Mouse (Mus musculus) E14TG2a.4 (cell line): ENCODE data around the gene Slc2a4.

Source experiments
- CTCF ChIP-seq: conservative IDR thresholded peaks from 2 replicates; pipeline ENCODE4 v1.5.1; 2014; ENCODE audit warnings: low read length
- POU5F1 ChIP-seq: IDR thresholded peaks from 2 replicates; pipeline ENCODE4 v1.6.1; 2014; ENCODE audit warnings: low read length, borderline replicate concordance

DNA sequence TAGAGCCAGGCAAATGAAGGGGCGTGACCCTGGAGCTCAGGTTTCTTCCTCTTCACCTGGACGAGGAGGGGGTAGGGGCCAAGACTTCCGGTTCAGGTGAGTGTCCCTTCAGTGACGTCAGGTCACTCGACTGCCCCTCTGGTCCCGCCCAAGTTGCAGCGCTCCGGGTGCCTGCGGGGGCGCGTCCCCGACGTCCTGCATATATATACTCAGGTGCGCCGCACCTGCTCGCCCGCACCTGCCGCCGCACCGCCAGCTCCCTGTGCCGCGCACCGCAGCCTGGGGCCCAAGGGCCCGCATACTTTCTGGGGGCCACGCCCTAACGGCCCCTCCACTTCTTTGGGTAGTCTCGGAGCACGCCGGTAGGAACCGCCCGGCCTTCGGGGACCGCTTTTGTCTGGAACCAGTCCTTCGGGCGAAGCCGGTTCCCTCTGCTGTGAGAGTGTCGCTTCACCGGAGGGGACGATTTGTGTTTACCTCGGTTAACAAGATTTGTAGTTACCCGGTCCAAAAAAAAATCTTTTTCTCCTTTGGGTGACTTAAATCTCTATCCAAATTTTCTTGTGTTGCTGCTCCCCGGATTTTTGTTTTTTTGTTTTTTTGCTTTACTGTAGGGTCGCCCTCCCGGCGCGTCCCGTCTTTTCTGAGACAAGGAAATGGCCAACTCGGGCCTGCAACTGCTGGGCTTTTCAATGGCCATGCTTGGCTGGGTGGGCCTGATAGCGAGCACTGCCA is 17.4 kb upstream of the Slc2a4 start:
- TF ChIP-seq CTCF, result no peak
- no peak for TF ChIP-seq POU5F1
